Mouse (Mus musculus) embryonic facial prominence, embryonic 11.5 days (tissue): ENCODE data around the gene Senp6. TPM values are rescaled to one million over a fixed set of nuclear protein-coding genes. Genes with fewer than 3 reads are reported as not detected.
"Not testable (repeated sequence)": the region's sequence is repeated elsewhere in the genome, so short reads cannot be mapped to it uniquely, and the experiment has no call there.

ENCODE experiments used
- ATAC-seq: fragments of 200-750 bp; cut with Nextera tagmentation; replicated peaks from 2 replicates; pipeline ENCODE4 v1.8.0; 2017; ENCODE audit warnings: low read depth; ENCODE audit not compliant: insufficient number of reproducible peaks, low FRiP score, low TSS enrichment
- DNase-seq: peaks from one replicate; pipeline ENCODE4 v3.0.0-alpha.2; 2015; ENCODE audit warnings: low spot score
- H3K27ac ChIP-seq: fragments of 300-500 bp; sonication (generic); replicated peaks from 2 replicates; pipeline ENCODE4 v1.5.1; 2014; ENCODE audit warnings: mild to moderate bottlenecking, low read depth, low read length, control low read depth
- H3K27me3 ChIP-seq: fragments of 300-500 bp; sonication (generic); 2 replicates; pipeline ENCODE4 v1.6.1; 2014; ENCODE audit warnings: mild to moderate bottlenecking, low read length, moderate library complexity, mixed read lengths; ENCODE audit not compliant: control insufficient read depth, insufficient read depth
- H3K36me3 ChIP-seq: fragments of 300-500 bp; sonication (generic); replicated peaks from 2 replicates; pipeline ENCODE4 v1.6.1; 2014; ENCODE audit warnings: low read depth, mild to moderate bottlenecking, low read length, moderate library complexity, mixed read lengths; ENCODE audit not compliant: control insufficient read depth, insufficient read depth
- H3K4me1 ChIP-seq: fragments of 300-500 bp; sonication (generic); 2 replicates; pipeline ENCODE4 v1.6.1; 2014; ENCODE audit warnings: low read length, mixed read lengths; ENCODE audit not compliant: control insufficient read depth, insufficient read depth
- H3K4me2 ChIP-seq: fragments of 300-500 bp; sonication (generic); 2 replicates; pipeline ENCODE4 v1.6.1; 2014; ENCODE audit warnings: low read depth, mild to moderate bottlenecking, control low read depth, low read length, moderate library complexity
- H3K4me3 ChIP-seq: fragments of 300-500 bp; sonication (generic); 2 replicates; pipeline ENCODE4 v1.5.1; 2014; ENCODE audit warnings: low read depth, low read length, control low read depth
- H3K9ac ChIP-seq: fragments of 300-500 bp; sonication (generic); replicated peaks from 2 replicates; pipeline ENCODE4 v1.6.1; 2014; ENCODE audit warnings: mild to moderate bottlenecking, control low read depth, low read length
- H3K9me3 ChIP-seq: fragments of 300-500 bp; sonication (generic); replicated peaks from 2 replicates; pipeline ENCODE4 v1.6.1; 2016; ENCODE audit warnings: mild to moderate bottlenecking, low read length, inconsistent platforms, mixed read lengths; ENCODE audit not compliant: control insufficient read depth
- WGBS: fragments of 180-500 bp; shearing (Covaris S2); extraction: QIAGEN DNeasy Blood & Tissue Kit; methylation state at CpG from one replicate; pipeline ENCODE4 v1.1.7; 2014; 5-methylcytosine and 5-hydroxymethylcytosine counted together
- polyA plus RNA-seq: library from polyadenylated mRNA; unstranded; fragments of >200 nt; fragmentation: Nextera tagmentation; extraction: Ambion mirVana; gene quantifications from 2 replicates; pipeline ENCODE4 v1.2.1, GENCODE M21; 2014

Senp6 gene
- polyA plus RNA-seq, 1 experiment from 2014 or later: 71.9 TPM

DNA sequence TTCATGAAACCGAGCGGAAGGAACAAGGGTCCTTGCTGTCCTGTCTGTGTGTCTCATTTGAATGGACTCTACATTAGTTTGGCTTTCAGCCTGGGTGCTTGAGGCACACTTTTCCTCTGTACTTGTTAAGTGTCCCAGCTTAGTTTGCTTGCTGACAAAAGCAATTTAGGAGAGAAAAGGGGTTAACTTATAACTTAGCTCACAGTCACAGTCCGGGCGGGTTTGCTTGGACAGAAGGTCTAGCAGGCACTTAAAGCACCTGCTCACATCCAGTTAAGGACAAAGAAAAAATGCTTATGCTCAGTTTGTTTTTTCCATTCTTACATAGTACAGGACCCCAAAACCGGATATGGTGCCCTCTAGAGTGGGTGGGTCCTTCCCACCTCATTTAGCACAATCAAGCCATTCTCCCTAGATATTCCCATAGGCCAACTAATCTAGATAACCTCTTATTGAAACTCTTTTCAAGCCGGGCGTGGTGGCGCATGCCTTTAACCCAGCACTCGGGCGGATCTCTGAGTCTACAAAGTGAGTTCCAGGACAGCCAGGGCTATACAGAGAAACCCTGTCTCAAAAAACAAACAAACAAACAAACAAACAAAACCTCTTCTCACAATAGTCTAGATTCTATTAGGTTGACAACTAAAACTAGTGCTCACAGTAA lies 17.9 kb downstream of the Senp6 start:
- 63% methylated on average over 10 of the region's 10 CpGs for WGBS
- Histone ChIP-seq H3K4me3 (no peak overlapping the region), H3K9me3 (no peaks in the 10 kb centered on the region), H3K27ac (no peak overlapping the region), H3K27me3 (no peaks in the 10 kb centered on the region), H3K4me2 (no peak overlapping the region), H3K9ac (no peak overlapping the region), H3K4me1 (no peaks in the 10 kb centered on the region), H3K36me3 (no peaks in the 10 kb centered on the region)
- ATAC-seq: 0 out of 2 replicates have a peak, but pooled peaks have one; percentile 15
- no peak for DNase-seq

DNA sequence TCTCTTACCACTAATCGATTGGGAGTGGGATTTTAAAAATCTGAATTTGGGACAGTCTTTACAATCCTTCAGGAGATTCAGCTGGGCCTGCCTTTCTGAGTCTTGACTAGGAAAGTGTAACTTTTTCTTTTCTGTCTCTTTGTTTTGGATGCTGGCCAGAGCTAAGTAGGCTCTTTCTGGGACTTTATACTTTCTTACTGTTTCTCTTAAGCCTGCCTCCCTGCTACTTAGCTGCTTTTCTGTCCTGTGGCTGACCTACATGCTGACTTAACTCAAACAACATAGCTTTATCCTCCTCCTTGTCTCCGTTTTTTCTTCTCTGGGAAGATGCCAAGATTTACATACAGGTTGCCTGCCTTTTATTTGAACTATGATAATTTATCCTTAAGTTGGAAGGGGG lies 19.0 kb downstream of the Senp6 start:
- Histone ChIP-seq H3K9me3 (no peaks in the 10 kb centered on the region), H3K4me3 (no peak overlapping the region), H3K4me2 (no peak overlapping the region), H3K27ac (no peak overlapping the region), H3K27me3 (no peaks in the 10 kb centered on the region), H3K9ac (no peak overlapping the region), H3K4me1 (no peaks in the 10 kb centered on the region), H3K36me3 (no peaks in the 10 kb centered on the region)
- no peak for DNase-seq
- ATAC-seq: no peak
- 56% methylated on average over 2 of the region's 2 CpGs for WGBS

DNA sequence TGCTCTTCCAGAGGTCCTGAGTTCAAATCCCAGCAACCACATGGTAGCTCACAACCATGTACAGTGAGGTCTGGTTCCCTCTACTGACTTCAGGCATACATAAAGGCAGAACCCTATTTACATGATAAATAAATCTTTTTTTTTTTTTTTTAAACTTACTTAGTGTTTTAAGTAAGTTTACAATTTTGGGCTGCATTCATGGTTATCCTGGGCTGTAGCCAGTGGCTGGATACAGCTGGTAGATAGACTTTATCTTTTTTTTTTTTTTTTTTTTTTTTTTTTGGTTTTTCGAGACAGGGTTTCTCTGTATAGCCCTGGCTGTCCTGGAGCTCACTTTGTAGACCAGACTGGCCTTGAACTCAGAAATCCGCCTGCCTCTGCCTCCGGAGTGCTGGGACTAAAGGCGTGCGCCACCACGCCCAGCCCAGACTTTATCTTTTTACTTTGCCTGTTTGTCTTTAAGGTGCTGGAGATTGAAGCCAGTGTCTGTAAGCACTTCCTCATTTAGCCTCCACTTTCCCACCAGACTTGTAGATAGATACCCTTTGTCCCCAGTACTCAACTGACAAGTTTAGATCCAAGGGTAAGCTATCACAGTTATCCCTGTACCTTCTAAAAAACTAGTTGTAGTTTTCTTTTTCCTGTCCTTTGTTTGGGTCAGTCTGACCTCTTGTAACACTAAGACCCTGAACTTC lies 19.7 kb downstream of the Senp6 start:
- not testable (repeated sequence) for H3K27ac ChIP-seq, H3K9ac ChIP-seq, H3K27me3 ChIP-seq, H3K4me3 ChIP-seq, H3K4me2 ChIP-seq, H3K4me1 ChIP-seq, H3K9me3 ChIP-seq, H3K36me3 ChIP-seq, ATAC-seq, DNase-seq
- WGBS: 87% methylated on average over 5 of the region's 6 CpGs

DNA sequence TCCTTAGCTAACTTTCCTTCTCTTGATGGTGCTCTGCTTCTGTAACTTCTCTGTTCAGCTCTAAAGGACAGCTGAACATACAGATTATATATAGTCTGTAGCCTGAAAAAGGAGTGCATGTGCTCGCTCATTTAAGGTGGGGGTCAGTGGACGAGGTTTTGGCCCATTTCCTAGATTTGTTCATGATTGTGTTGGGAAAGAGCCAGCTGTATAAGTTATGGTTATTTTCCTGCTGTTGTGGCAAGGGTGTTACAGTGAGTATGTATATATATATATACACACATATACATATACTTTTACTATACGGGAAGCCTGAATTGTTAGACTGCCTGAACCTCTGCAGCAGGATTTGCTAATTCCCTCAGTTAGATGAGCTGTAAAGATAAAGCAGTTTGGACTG lies 22.7 kb downstream of the Senp6 start:
- Histone ChIP-seq H3K27me3 (no peaks in the 10 kb centered on the region), H3K4me2 (no peak overlapping the region), H3K4me3 (no peak overlapping the region), H3K36me3 (no peaks in the 10 kb centered on the region; the same call in 1 of the 2 replicates), H3K4me1 (no peaks in the 10 kb centered on the region), H3K9ac (no peak overlapping the region), H3K27ac (no peak overlapping the region), H3K9me3 (no peaks in the 10 kb centered on the region)
- 85% methylated on average over 3 of the region's 3 CpGs for WGBS
- ATAC-seq (no peak), DNase-seq (no peak)

DNA sequence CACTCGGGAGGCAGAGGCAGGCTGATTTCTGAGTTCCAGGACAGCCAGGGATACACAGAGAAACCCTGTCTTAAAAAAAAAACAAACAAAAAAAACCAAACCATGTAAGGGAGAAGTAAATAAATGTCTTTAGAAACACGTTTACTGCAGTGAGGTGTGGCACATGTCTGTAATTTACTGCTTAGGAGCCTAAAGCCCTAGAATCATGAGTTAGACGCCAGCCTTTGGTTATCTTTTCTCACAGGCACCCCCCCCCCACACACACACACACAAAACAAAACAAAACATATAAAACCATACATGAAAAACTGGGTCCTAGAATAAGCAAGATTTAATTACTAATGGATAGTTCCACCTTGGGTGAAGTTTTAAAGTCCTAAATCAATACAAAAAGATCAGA lies 29.6 kb downstream of the Senp6 start:
- WGBS: 81% methylated on average over 3 of the region's 3 CpGs
- Histone ChIP-seq H3K27me3 (no peaks in the 10 kb centered on the region), H3K4me2 (no peak overlapping the region), H3K9me3 (no peaks in the 10 kb centered on the region), H3K9ac (no peak overlapping the region), H3K4me3 (no peak overlapping the region), H3K36me3 (no peaks in the 10 kb centered on the region; the same call in 1 of the 2 replicates), H3K27ac (no peak overlapping the region), H3K4me1 (no peaks in the 10 kb centered on the region)
- ATAC-seq (no peak), DNase-seq (no peak)

DNA sequence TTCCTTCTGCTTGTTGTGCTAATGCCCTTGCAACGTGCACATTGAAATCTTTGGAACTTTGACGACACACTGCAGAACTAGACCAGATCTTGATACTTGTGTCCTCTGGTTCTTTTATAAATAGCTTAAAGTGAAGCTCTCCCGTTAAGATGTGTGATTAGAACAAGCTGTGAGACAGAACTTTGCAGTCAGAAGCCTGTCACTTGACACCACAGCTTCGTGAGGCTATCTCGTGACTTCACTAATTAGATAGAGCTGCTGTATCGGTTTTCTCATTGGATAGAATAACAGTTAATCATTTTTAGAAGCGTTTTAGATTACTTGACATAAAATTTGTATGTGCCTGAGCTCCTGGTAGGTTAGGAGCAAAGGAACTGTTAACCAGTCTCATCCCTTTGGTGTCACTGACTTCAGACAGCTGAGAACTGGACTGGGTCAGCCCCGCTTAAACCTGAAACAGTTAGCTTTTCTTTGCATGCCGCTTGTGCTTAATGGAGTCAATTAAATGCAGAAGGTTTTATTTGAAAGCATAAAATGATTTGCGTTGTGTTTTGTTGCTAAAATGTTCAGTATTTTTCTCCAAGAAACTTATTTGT lies 79.4 kb downstream of the Senp6 start:
- Histone ChIP-seq H3K27me3 (no peaks in the 10 kb centered on the region), H3K4me1 (no peaks in the 10 kb centered on the region), H3K9me3 (no peaks in the 10 kb centered on the region), H3K4me2 (no peak overlapping the region), H3K9ac (no peak overlapping the region), H3K4me3 (no peak overlapping the region), H3K27ac (no peak overlapping the region), H3K36me3 (peaks cover 3% of the 10 kb centered on the region)
- ATAC-seq: no peak
- 38% methylated on average over 10 of the region's 10 CpGs for WGBS
- peak; percentile 64 for DNase-seq

DNA sequence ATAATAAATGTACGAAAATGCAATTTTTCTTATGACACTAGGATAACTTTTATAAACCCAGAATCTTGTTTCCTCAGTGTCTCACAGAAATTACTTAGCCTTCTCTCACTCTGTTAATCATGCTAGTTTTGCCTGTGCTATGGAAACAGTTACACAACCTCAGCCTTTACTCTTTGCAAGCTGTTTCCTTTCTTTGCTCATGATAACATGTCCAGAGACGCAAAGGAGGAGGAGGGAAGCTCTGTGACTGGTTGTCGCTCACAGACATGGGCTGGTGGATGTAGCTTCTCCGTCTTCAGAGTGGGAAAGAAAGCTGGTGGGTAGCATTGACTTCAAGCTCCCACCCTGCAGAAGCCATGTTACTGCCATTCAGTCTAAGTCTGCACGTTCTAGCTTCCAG lies 82.9 kb downstream of the Senp6 start:
- Histone ChIP-seq H3K27me3 (no peaks in the 10 kb centered on the region), H3K27ac (no peak overlapping the region), H3K9me3 (no peaks in the 10 kb centered on the region), H3K36me3 (no peaks in the 10 kb centered on the region; the same call in none of the 2 replicates), H3K9ac (no peak overlapping the region), H3K4me2 (no peak overlapping the region), H3K4me1 (no peaks in the 10 kb centered on the region), H3K4me3 (no peak overlapping the region)
- DNase-seq: no peak
- WGBS: 89% methylated on average over 5 of the region's 5 CpGs
- no peak for ATAC-seq

DNA sequence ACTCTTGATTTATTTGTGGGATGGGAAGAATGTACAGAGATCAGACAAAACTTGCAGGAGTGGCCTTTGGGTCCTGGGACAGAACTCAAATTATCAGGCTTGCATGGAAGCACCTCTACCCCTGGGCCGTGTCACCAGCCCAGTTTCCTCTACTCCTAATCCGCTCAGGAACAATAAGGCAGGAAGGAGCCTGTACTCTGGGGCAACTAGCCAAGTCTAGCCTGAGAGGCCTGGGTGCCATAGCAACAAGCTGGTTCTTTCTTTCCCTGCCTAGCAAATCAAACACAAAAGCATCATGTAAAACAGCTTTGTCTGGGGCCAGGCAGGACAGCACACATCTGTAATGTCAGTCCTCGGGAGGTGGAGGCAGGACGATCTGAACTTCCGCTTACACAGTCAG lies 88.6 kb downstream of the Senp6 start:
- Histone ChIP-seq H3K4me2 (no peak overlapping the region), H3K4me1 (no peaks in the 10 kb centered on the region), H3K36me3 (no peaks in the 10 kb centered on the region; the same call in 1 of the 2 replicates), H3K9ac (no peak overlapping the region), H3K4me3 (no peak overlapping the region), H3K9me3 (no peaks in the 10 kb centered on the region), H3K27me3 (no peaks in the 10 kb centered on the region), H3K27ac (no peak overlapping the region)
- DNase-seq: no peak
- 78% methylated on average over 5 of the region's 5 CpGs for whole genome bisulfite sequencing
- no peak for ATAC-seq
